Mouse (Mus musculus) C3H10T1/2 (cell line): Measurements from ENCODE around the gene Gsta4. TPM values are rescaled to one million over a fixed set of nuclear protein-coding genes. Genes with fewer than 3 reads are reported as not detected.

Experiments
- polyA plus RNA-seq, 2 experiments: library from polyadenylated mRNA; unstranded; fragments of >200 nt; fragmentation: generic; extraction: Trizol; gene quantifications; one replicate each; pipeline ENCODE4 v1.2.1; 2012; ENCODE audit warnings: missing spikeins in 2 of 2

Gene Gsta4
- 100 to 1,000 TPM in 1 of 2 experiments, 10 to 100 TPM in 1; 22.1 to 238 TPM for polyA plus RNA-seq

DNA sequence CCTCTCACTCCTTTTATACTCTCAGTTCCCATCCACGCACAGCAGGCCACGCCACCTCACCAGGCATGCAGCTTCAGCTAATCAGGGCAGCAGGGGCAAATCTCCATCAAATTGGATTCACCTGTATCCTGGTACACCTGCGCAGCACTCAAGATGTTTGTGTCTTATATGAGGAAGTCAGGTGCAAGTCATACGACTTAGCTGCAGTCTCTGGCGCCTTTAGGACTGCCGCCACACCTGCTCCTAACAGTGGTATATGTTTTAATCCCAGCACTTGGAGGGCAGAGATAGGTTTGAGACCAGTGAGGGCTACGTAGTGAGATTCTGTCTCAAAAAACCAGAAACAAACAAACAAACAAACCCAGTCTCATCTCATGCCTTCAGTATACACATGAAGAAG lies at the start of gene Gsta4:
TSS of gene Gsta4 (plus strand) at position 301 of the 400 bp plus-strand sequence.

GRCm38 (mm10) chr9:78230461-78230860 lies 47.9 kb downstream of the Gsta4 start, which contains the start of gene Gsta1:
TSS of gene Gsta1 (plus strand) at chr9:78230656.

DNA sequence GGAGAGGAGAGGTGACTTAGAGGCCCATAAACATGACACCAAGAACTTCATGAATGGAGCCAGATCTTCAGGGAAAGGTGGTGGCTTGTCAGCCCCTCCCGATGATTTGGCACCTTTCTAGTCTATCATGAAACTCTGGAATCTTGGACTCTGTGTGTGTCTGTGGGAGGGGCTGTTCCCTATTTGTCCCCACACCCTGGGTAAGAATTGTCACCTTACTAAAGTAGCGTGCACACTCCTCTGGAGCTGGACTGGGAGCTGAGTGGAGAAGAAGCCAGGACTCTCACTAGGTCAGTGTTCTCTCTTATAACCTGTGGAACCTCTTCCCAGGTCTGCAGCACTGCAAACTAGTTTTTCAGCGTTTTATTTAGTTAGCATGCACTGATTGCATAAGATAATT lies 74.3 kb downstream of the Gsta4 start, which contains the start of gene Gm3776:
TSS of gene Gm3776 (plus strand) at position 216 of the 400 bp plus-strand sequence.

Other genes starting within 250 kb of the Gsta4 start
- gene Gcm1, start 130.8 kb upstream of the Gsta4 start, polyA plus RNA-seq: not detected
- 10 to 100 TPM in 1 of 2 experiments, 1 to 10 TPM in 1; 7.7 to 25.1 TPM for gene Fbxo9, start 73.7 kb upstream of the Gsta4 start, polyA plus RNA-seq
- gene Ick, start 73.6 kb upstream of the Gsta4 start, polyA plus RNA-seq: 10 to 100 TPM in 1 of 2 experiments, 1 to 10 TPM in 1; 2.9 to 11.2 TPM
- 1 to 10 TPM in 1 of 2 experiments, under 1 TPM in 1; 0.23 to 1.3 TPM for gene Gsta1, start 47.9 kb downstream of the Gsta4 start, polyA plus RNA-seq
- under 1 TPM in 1 of 2 experiments, not detected in 1; 0.04 TPM for gene Gm3776, start 74.4 kb downstream of the Gsta4 start, polyA plus RNA-seq
- gene Gm10639, start 107.1 kb downstream of the Gsta4 start, polyA plus RNA-seq: under 1 TPM in 1 of 2 experiments, not detected in 1; 0.21 TPM
- under 1 TPM in 1 of 2 experiments, not detected in 1; 0.22 TPM for gene Omt2a, start 132.0 kb downstream of the Gsta4 start, polyA plus RNA-seq
- under 1 TPM in 1 of 2 experiments, not detected in 1; 0.09 TPM for gene Omt2b, start 144.8 kb downstream of the Gsta4 start, polyA plus RNA-seq
- under 1 TPM in 1 of 2 experiments, not detected in 1; 0.37 TPM for gene Gsta2, start 173.0 kb downstream of the Gsta4 start, polyA plus RNA-seq
- under 1 TPM in 1 of 2 experiments, not detected in 1; 0.05 TPM for gene Dppa5a, start 185.4 kb downstream of the Gsta4 start, polyA plus RNA-seq
- gene Ooep, start 196.0 kb downstream of the Gsta4 start, polyA plus RNA-seq: under 1 TPM; 0.01 to 0.06 TPM
- not detected for gene Ddx43, start 213.0 kb downstream of the Gsta4 start, polyA plus RNA-seq